Mouse (Mus musculus) heart, embryonic 11.5 days (tissue): ENCODE data around the gene Gm49776. TPM values are rescaled to one million over a fixed set of nuclear protein-coding genes. Genes with fewer than 3 reads are reported as not detected.
"Not testable (repeated sequence)": the region's sequence is repeated elsewhere in the genome, so short reads cannot be mapped to it uniquely, and the experiment has no call there.

Source experiments
- ATAC-seq: fragments of 200-750 bp; cut with Nextera tagmentation; replicated peaks from 2 replicates; pipeline ENCODE4 v1.8.0; 2017; ENCODE audit warnings: moderate library complexity; ENCODE audit not compliant: insufficient number of reproducible peaks, low FRiP score, low TSS enrichment
- H3K27ac ChIP-seq: fragments of 300-500 bp; sonication (generic); 2 replicates; pipeline ENCODE4 v1.5.1; 2014; ENCODE audit warnings: mild to moderate bottlenecking, low read depth, low read length
- H3K27me3 ChIP-seq: fragments of 300-500 bp; sonication (generic); 2 replicates; pipeline ENCODE4 v1.6.1; 2014; ENCODE audit warnings: mild to moderate bottlenecking, low read length, mixed read lengths; ENCODE audit not compliant: control insufficient read depth, insufficient read depth
- H3K36me3 ChIP-seq: fragments of 300-500 bp; sonication (generic); 2 replicates; pipeline ENCODE4 v1.6.1; 2014; ENCODE audit warnings: mild to moderate bottlenecking, low read length, moderate library complexity, mixed read lengths; ENCODE audit not compliant: control insufficient read depth, insufficient read depth
- H3K4me1 ChIP-seq: fragments of 300-500 bp; sonication (generic); 2 replicates; pipeline ENCODE4 v1.6.1; 2014; ENCODE audit warnings: low read length; ENCODE audit not compliant: control insufficient read depth, insufficient read depth
- H3K4me2 ChIP-seq: fragments of 300-500 bp; sonication (generic); 2 replicates; pipeline ENCODE4 v1.6.1; 2014; ENCODE audit warnings: mild to moderate bottlenecking, moderate library complexity
- H3K4me3 ChIP-seq: fragments of 300-500 bp; sonication (generic); 2 replicates; pipeline ENCODE4 v1.5.1; 2014; ENCODE audit warnings: low read depth, low read length
- H3K9ac ChIP-seq: fragments of 300-500 bp; sonication (generic); 2 replicates; pipeline ENCODE4 v1.6.1; 2014; ENCODE audit warnings: mild to moderate bottlenecking, low read depth, low read length, moderate library complexity
- H3K9me3 ChIP-seq: fragments of 300-500 bp; sonication (generic); replicated peaks from 2 replicates; pipeline ENCODE4 v1.6.1; 2016; ENCODE audit warnings: low read length; ENCODE audit not compliant: control insufficient read depth
- WGBS: fragments of 180-500 bp; shearing (Covaris S2); extraction: QIAGEN DNeasy Blood & Tissue Kit; methylation state at CpG from one replicate; pipeline ENCODE4 v1.1.7; 2014; ENCODE audit not compliant: insufficient replicate concordance; 5-methylcytosine and 5-hydroxymethylcytosine counted together
- polyA plus RNA-seq: library from polyadenylated mRNA; unstranded; fragments of >200 nt; fragmentation: Nextera tagmentation; extraction: Ambion mirVana; gene quantifications from 2 replicates; pipeline ENCODE4 v1.2.1, GENCODE M21; 2014

The Gm49776 gene
- 3.7 TPM in 1 of 2 replicates, not detected in the other for polyA plus RNA-seq

DNA sequence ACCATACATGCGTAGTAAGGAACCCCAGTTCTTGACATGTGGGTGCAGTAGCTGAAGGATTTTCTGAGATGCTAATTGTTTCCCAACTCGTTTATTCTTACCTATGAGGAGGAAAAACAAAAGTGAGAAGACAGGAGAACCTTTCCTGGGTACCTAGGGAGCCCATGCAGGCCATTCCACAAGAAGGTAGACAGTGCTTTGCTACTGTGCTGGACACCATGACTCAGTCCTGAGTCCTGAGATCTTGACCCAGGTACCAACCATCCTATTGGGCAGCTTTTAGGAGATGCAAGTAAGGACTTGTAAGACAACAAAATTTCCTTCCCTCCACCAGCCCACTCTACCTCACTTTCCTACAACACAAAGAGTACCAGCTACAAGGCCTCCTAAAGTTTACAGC is at the start of gene Gm49776:
Gene Gm49776, minus strand, starts transcription at position 101 of the 400 bp plus-strand sequence.
- H3K36me3 ChIP-seq, result peaks cover 70% of the 10 kb centered on the region
- H3K9ac ChIP-seq, result no peak within 1 kb of the TSS
- no peaks in the 10 kb centered on the region for H3K27me3 ChIP-seq
- ATAC-seq, result no peak
- WGBS, result 92% methylated on average over 2 of the region's 2 CpGs
- H3K4me1 ChIP-seq, result no peaks in the 10 kb centered on the region
- H3K27ac ChIP-seq, result no peak within 1 kb of the TSS
- no peak within 1 kb of the TSS for H3K4me3 ChIP-seq
- no peak within 1 kb of the TSS for H3K4me2 ChIP-seq
- no peaks in the 10 kb centered on the region for H3K9me3 ChIP-seq

DNA sequence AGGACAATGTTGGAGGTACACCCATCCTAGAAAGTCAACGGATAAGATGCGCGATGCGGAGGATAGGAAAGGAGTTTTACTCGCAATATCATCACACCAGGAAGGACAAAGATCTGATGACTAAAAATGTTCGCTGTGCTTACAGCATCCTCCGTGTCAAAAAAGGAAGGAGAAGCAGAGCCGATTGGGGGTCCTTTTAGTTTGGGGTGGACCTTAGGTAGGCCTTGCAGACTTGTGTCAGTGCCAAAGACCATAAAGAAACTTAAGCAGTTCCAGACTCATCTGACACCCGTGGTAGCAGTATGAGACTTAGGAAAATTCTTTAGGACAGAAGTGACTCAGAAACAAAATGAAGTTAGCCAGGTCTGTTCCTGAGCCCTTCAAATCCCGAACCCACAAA is 31.5 kb upstream of the Gm49776 start:
- H3K9ac ChIP-seq, result peak overlapping the region; percentile 58
- H3K4me3 ChIP-seq, result peak overlapping the region; percentile 76
- H3K27me3 ChIP-seq, H3K36me3 ChIP-seq, H3K9me3 ChIP-seq, ATAC-seq: not testable (repeated sequence)
- peak overlapping the region; percentile 60 for H3K27ac ChIP-seq
- H3K4me1 ChIP-seq, result peaks cover 20% of the 10 kb centered on the region
- whole genome bisulfite sequencing, result 4% methylated on average over 7 of the region's 10 CpGs
- peak overlapping the region; percentile 54 for H3K4me2 ChIP-seq

DNA sequence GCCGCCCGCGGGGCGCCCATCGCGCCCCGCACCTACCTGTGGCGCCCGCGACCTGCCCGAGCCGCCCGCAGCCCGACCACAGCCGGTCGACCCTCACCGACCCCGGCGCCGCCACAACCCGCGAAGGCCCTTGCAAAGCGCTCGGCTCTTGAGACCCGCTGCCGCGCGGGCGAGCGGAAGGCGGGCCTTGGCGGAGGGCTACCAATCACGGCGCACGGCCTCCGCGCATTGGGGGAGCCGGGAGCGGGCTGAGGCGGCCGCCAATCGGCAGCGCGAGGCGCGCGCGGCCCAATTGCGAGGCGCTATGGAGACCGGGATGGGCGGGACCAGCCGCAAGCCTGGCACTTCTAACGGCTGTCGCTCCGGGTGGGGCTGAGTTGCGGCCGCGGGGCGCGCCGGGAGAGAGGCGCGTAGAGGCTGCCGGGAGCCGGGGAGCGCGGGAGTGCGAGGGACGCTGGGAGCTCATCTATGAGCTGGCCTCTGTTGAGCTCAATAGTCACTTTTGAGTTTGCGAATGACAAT is 31.0 kb upstream of the Gm49776 start, which contains the start of gene Dgcr8:
Gene Dgcr8, minus strand, starts transcription at position 180 of the 522 bp plus-strand sequence.
- Histone ChIP-seq H3K9me3 (no peaks in the 10 kb centered on the region), H3K4me1 (peaks cover 20% of the 10 kb centered on the region), H3K4me2 (peak within 1 kb of the TSS; percentile 98), H3K36me3 (peaks cover 12% of the 10 kb centered on the region), H3K27ac (peak within 1 kb of the TSS; percentile 72), H3K4me3 (peak within 1 kb of the TSS; percentile 76), H3K27me3 (no peaks in the 10 kb centered on the region), H3K9ac (peak within 1 kb of the TSS; percentile 81)
- under 1% methylated on average over 60 of the region's 71 CpGs for WGBS
- ATAC-seq, result peak; percentile 98

DNA sequence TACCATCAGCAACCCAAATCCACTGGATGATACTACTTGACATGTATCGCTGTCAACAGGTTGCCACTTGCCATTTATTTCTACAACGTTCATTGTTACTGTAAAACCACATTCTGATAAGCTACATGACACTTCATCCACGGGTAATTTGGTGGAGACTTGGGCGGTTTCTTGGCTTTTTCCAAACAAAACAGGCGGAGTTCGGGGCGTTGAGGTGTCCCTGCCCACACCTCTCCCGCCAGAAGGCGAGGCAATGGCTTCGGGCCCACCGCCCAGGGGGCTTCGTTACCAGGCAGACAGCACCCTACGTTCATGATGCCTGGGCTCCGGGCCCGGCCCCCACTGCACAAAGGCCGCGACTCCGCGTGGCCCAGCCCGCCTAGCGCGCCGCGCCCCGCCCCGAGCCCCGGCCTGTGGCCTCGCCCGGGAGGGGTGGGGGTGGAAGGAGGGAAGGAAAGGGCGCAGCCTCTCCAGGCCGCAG is 30.5 kb upstream of the Gm49776 start:
- peak; percentile 90 for ATAC-seq
- Histone ChIP-seq H3K4me3 (peak overlapping the region; percentile 76), H3K9ac (peak overlapping the region; percentile 81), H3K9me3 (no peaks in the 10 kb centered on the region), H3K4me2 (peak overlapping the region; percentile 98), H3K36me3 (peaks cover 16% of the 10 kb centered on the region), H3K27me3 (no peaks in the 10 kb centered on the region), H3K4me1 (peaks cover 20% of the 10 kb centered on the region), H3K27ac (peak overlapping the region; percentile 72)
- WGBS, result under 1% methylated on average over 31 of the region's 31 CpGs

DNA sequence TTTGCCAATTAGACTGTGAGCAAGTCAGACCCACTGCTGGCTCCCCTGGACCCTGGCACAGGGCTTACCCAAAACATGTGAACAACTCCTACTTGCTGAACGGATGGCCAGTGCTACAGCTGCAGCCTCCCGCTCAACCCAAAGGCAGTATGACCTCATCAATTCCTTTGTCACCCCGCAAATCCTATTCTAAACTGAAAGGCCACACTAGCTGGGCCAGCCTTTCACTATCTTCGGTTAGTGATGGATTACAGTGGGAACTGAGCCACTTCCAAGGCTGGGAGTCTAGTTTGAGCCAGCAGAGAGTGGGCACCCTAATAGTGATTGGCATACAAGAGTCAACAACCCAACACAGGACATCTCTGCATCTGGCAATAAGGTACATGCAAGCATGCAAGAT is 30.0 kb upstream of the Gm49776 start:
- H3K27me3 ChIP-seq, result no peaks in the 10 kb centered on the region
- no peaks in the 10 kb centered on the region for H3K9me3 ChIP-seq
- ATAC-seq, result no peak
- peak overlapping the region; percentile 76 for H3K4me3 ChIP-seq
- peak overlapping the region; percentile 81 for H3K9ac ChIP-seq
- H3K36me3 ChIP-seq, result peaks cover 20% of the 10 kb centered on the region
- 7% methylated on average over 4 of the region's 4 CpGs for WGBS
- H3K4me2 ChIP-seq, result peak overlapping the region; percentile 98
- H3K27ac ChIP-seq, result peak overlapping the region; percentile 72
- peaks cover 20% of the 10 kb centered on the region for H3K4me1 ChIP-seq

DNA sequence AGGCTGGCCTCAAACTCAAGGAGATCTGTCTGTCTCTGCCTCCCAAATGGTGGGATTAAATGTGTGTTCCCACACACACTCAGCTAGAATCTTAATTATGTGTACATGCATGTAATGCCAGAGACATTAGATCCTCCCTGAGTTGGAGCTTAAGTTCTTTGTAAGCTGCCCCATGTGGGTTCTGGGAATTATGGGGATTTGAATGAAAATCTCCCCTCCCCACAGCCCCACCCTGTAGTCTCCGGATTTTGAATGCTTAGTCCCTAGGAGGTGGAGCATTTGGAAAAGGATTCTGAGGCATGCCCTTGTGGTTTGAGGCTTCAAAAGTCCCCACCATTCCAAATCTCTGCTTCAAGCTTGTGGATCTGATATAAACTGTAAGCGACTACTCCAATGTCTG is 17.0 kb upstream of the Gm49776 start:
- no peak overlapping the region for H3K4me3 ChIP-seq
- no peak overlapping the region for H3K4me2 ChIP-seq
- no peak for ATAC-seq
- no peak overlapping the region for H3K27ac ChIP-seq
- H3K9ac ChIP-seq, result no peak overlapping the region
- H3K9me3 ChIP-seq, result no peaks in the 10 kb centered on the region
- WGBS, result 84% methylated on average over 2 of the region's 2 CpGs
- H3K4me1 ChIP-seq, result no peaks in the 10 kb centered on the region
- H3K36me3 ChIP-seq, result peaks cover 64% of the 10 kb centered on the region
- H3K27me3 ChIP-seq, result no peaks in the 10 kb centered on the region

DNA sequence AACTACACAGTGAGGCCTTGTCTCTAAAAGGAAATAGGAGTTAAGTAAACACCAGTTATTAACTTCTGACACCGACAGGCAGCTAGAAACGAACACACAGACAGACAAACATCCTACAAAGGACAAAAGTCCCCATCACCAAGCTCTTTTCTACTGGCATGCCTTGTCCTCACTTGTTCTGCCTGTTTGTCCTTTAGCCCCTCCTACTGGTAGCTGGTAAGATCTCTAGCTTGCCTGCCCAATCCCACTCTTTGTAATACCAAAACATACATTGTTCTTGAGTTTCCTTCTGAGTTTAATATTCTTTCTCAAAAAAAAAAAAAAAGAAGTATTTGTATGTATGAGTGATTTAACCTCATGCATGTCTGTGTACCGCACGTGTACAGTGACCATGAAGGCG is 10.1 kb upstream of the Gm49776 start:
- WGBS, result 93% methylated on average over 5 of the region's 5 CpGs
- no peaks in the 10 kb centered on the region for H3K9me3 ChIP-seq
- no peak for ATAC-seq
- H3K4me2 ChIP-seq, result no peak overlapping the region
- H3K27ac ChIP-seq, result no peak overlapping the region
- peaks cover 48% of the 10 kb centered on the region for H3K36me3 ChIP-seq
- no peak overlapping the region for H3K9ac ChIP-seq
- H3K4me1 ChIP-seq, result no peaks in the 10 kb centered on the region
- no peaks in the 10 kb centered on the region for H3K27me3 ChIP-seq
- H3K4me3 ChIP-seq, result no peak overlapping the region

DNA sequence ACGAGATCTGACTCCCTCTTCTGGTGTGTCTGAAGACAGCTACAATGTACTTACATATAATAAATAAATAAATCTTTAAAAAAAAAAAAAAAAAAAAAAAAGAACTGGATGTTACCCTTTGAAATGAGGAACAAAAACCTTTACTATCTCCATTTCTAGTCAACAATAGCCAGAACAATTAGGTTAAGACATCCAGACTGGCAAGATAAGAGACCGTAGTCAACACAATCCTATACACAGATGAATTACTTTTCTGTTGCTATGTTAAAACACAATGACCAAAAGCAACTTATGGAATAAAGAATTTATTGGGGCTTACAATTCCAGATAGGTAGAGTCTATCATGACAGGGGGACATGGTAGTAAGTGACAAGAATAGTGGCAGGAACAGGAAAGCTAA is 6.9 kb upstream of the Gm49776 start:
- Histone ChIP-seq H3K4me3 (no peak overlapping the region), H3K36me3 (peaks cover 46% of the 10 kb centered on the region), H3K27ac (no peak overlapping the region), H3K9ac (no peak overlapping the region), H3K4me1 (no peaks in the 10 kb centered on the region), H3K27me3 (no peaks in the 10 kb centered on the region), H3K4me2 (no peak overlapping the region), H3K9me3 (no peaks in the 10 kb centered on the region)
- ATAC-seq, result no peak
- WGBS, result 81% methylated on average over 2 of the region's 2 CpGs

DNA sequence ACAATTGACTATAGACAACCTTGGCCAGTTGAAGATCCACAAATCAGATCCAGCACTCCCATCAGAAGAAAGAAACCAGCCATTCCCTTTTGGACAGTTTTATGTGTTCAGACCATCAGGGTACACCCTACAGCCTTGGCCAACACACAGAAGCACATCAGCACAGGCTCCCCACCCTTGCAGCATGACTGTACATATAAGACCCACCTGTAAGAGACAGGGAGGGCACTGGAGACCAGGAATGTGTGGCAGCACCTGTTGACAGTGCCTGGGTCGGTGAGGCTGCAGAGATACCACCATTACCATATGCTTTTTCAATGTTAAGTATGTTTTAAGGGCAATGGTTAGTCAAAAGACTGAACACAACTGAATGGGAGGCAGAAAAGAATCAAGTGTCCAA is 4.3 kb downstream of the Gm49776 start:
- H3K4me1 ChIP-seq, result peaks cover 19% of the 10 kb centered on the region
- ATAC-seq, result no peak
- 84% methylated on average over 1 of the region's 1 CpGs for WGBS

More for the DNA sequence above, 4.3 kb downstream of the Gm49776 start:
- no peak overlapping the region for H3K9ac ChIP-seq
- no peak overlapping the region for H3K4me2 ChIP-seq
- no peak overlapping the region for H3K4me3 ChIP-seq
- H3K9me3 ChIP-seq, result no peaks in the 10 kb centered on the region
- no peaks in the 10 kb centered on the region for H3K27me3 ChIP-seq
- H3K27ac ChIP-seq, result no peak overlapping the region
- H3K36me3 ChIP-seq, result peaks cover 53% of the 10 kb centered on the region
